Mouse (Mus musculus): Measurements from ENCODE around the gene Ybx3. TPM values are rescaled to one million over a fixed set of nuclear protein-coding genes. Genes with fewer than 3 reads are reported as not detected.
A peak's percentile ranks its signal among the peaks of the same experiment; 100 is the strongest.

Gene Ybx3
- polyA plus RNA-seq, 1 experiment from 2014 or later: 65.9 TPM

- no peak overlapping the region for H3K27ac ChIP-seq
- peak; percentile 80 for TF ChIP-seq CTCF (IDR thresholded peaks at IDR 0.05; ENCODE audit: low read depth)
- H3K27me3 ChIP-seq (ENCODE audit: insufficient read depth, low read length): no peaks in the 10 kb centered on the region
- no peaks in the 10 kb centered on the region for H3K9me3 ChIP-seq (replicated peaks; ENCODE audit: low read length)
- H3K9ac ChIP-seq (ENCODE audit: low read depth, low read length): no peak overlapping the region
- DNase-seq (ENCODE audit: low spot score) (peak; percentile 94), ATAC-seq (replicated peaks; ENCODE audit: low FRiP score, low read depth) (peak; percentile 74)
- H3K4me2 ChIP-seq (ENCODE audit: low read length): no peak overlapping the region
- H3K4me3 ChIP-seq (replicated peaks; ENCODE audit: low read depth, low read length): no peak overlapping the region
- H3K4me1 ChIP-seq (replicated peaks; ENCODE audit: insufficient read depth, low read length): no peaks in the 10 kb centered on the region
- no peaks in the 10 kb centered on the region for H3K36me3 ChIP-seq (ENCODE audit: insufficient read depth, low read length)
These were observed 30.5 kb upstream of the Ybx3 start for GRCm38 (mm10) chr6:131418770-131419169.

DNA sequence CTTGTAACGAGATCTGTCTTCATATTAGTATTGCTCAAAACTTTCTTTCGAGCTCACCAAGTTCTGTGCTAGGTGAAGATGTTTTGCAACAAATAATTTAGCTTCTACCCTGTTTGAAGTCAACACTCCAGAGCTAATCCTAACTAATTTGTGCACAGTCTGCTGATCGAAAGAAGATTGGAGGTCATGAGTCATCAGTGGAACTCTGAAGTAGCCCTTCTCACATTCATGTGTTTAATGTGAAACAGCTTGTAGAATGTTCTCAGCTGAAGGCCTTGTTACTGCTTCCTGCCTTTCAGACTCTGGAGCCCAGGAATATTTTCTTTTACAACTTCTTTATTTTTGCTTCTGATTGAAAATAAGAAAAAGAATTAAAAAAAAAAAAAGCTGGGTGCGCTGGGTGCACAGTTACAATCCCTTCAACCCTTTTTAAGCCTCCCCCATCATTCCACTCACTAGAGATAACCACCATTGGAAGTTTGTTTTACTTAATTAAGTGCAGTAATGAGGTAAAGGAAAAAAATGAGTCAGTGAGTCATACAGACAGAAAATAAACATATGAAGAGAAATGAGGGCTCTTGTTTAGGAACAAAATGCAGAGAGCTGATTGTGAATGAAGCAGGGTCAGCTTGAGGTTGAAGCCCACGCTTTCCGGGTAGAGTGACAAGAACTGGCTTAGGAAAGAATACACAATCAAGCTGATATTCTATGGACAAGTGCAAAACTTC lies 23.0 kb upstream of the Ybx3 start:
- ATAC-seq (replicated peaks; ENCODE audit: low FRiP score, low read depth): no peak

DNA sequence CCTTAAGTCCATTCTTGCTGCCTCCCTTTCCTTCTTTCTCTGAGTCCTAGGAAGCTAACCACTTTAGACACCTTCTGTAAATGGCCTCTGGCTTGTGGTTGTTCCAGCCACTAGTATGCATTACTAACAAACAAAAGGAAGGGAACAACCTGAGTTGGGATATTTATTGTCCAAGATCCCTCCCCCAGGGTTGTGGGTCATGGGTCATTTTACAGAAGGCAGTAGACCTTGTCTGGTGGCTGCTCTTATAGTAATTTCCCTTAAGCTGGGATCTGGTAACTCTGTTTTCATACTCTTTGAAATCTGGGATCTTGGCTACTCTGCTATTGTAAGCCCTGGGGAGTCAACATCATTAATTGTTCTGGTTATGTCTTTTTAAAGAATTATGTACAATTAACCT lies 18.7 kb upstream of the Ybx3 start:
- H3K27me3 ChIP-seq (ENCODE audit: insufficient read depth, low read length): no peaks in the 10 kb centered on the region
- no peaks in the 10 kb centered on the region for H3K36me3 ChIP-seq (ENCODE audit: insufficient read depth, low read length)
- no peak overlapping the region for H3K27ac ChIP-seq
- H3K4me2 ChIP-seq (ENCODE audit: low read length): no peak overlapping the region
- no peaks in the 10 kb centered on the region for H3K9me3 ChIP-seq (replicated peaks; ENCODE audit: low read length)
- no peak for TF ChIP-seq CTCF (IDR thresholded peaks at IDR 0.05; ENCODE audit: low read depth)
- H3K9ac ChIP-seq (ENCODE audit: low read depth, low read length): no peak overlapping the region
- ATAC-seq (replicated peaks; ENCODE audit: low FRiP score, low read depth) (peak; percentile 59; the same call in 1 of the 2 replicates), DNase-seq (ENCODE audit: low spot score) (peak; percentile 68)
- no peaks in the 10 kb centered on the region for H3K4me1 ChIP-seq (replicated peaks; ENCODE audit: insufficient read depth, low read length)
- H3K4me3 ChIP-seq (replicated peaks; ENCODE audit: low read depth, low read length): no peak overlapping the region

More for the DNA sequence above, 23.0 kb upstream of the Ybx3 start:
- Histone ChIP-seq H3K36me3 (ENCODE audit: insufficient read depth, low read length) (no peaks in the 10 kb centered on the region), H3K4me1 (replicated peaks; ENCODE audit: insufficient read depth, low read length) (no peaks in the 10 kb centered on the region), H3K4me2 (ENCODE audit: low read length) (no peak overlapping the region), H3K4me3 (replicated peaks; ENCODE audit: low read depth, low read length) (no peak overlapping the region), H3K9ac (ENCODE audit: low read depth, low read length) (no peak overlapping the region), H3K27me3 (ENCODE audit: insufficient read depth, low read length) (no peaks in the 10 kb centered on the region), H3K9me3 (replicated peaks; ENCODE audit: low read length) (no peaks in the 10 kb centered on the region), H3K27ac (0 out of 2 replicates have a peak overlapping the region, but pooled peaks have one; percentile 15)
- no peak for DNase-seq (ENCODE audit: low spot score)
- TF ChIP-seq CTCF (IDR thresholded peaks at IDR 0.05; ENCODE audit: low read depth): no peak
- 75% methylated on average over 6 of the region's 6 CpGs for WGBS

DNA sequence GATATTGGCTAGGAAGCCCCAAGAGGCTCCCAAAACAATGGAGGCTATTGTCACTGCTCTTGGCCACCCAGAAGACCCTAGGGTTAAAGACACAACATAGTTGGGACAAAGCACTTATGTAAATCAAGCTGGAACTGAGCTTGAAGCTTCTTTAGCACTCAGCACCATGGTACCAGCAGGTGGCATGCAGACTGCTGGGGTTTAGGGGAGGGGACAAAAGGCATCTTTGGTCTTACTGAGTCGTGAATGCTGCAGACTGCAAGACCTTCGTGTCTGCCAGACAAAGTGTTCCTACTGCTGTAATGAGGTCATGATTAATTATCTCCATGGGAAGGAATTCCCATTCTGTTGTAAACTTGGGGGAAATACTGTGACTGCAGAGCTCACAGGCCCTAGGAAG lies 17.6 kb upstream of the Ybx3 start:
- no peak overlapping the region for H3K4me3 ChIP-seq (replicated peaks; ENCODE audit: low read depth, low read length)
- no peak overlapping the region for H3K27ac ChIP-seq
- no peaks in the 10 kb centered on the region for H3K9me3 ChIP-seq (replicated peaks; ENCODE audit: low read length)
- H3K4me2 ChIP-seq (ENCODE audit: low read length): no peak overlapping the region
- ATAC-seq (replicated peaks; ENCODE audit: low FRiP score, low read depth): no peak
- TF ChIP-seq CTCF (IDR thresholded peaks at IDR 0.05; ENCODE audit: low read depth): no peak
- no peaks in the 10 kb centered on the region for H3K36me3 ChIP-seq (ENCODE audit: insufficient read depth, low read length)
- no peak overlapping the region for H3K9ac ChIP-seq (ENCODE audit: low read depth, low read length)
- 10% methylated on average over 2 of the region's 2 CpGs for WGBS
- H3K27me3 ChIP-seq (ENCODE audit: insufficient read depth, low read length): no peaks in the 10 kb centered on the region
- no peaks in the 10 kb centered on the region for H3K4me1 ChIP-seq (replicated peaks; ENCODE audit: insufficient read depth, low read length)
- no peak for DNase-seq (ENCODE audit: low spot score)

GRCm38 (mm10) chr6:131405174-131405573 lies 16.9 kb upstream of the Ybx3 start:
- no peak for TF ChIP-seq CTCF (IDR thresholded peaks at IDR 0.05; ENCODE audit: low read depth)
- ATAC-seq (replicated peaks; ENCODE audit: low FRiP score, low read depth) (no peak), DNase-seq (ENCODE audit: low spot score) (no peak)
- no peaks in the 10 kb centered on the region for H3K36me3 ChIP-seq (ENCODE audit: insufficient read depth, low read length)
- WGBS: 84% methylated on average over 4 of the region's 4 CpGs
- no peak overlapping the region for H3K4me3 ChIP-seq (replicated peaks; ENCODE audit: low read depth, low read length)
- H3K9me3 ChIP-seq (replicated peaks; ENCODE audit: low read length): no peaks in the 10 kb centered on the region
- H3K27me3 ChIP-seq (ENCODE audit: insufficient read depth, low read length): no peaks in the 10 kb centered on the region
- no peak overlapping the region for H3K4me2 ChIP-seq (ENCODE audit: low read length)
- no peak overlapping the region for H3K9ac ChIP-seq (ENCODE audit: low read depth, low read length)
- H3K27ac ChIP-seq: no peak overlapping the region
- no peaks in the 10 kb centered on the region for H3K4me1 ChIP-seq (replicated peaks; ENCODE audit: insufficient read depth, low read length)

- no peaks in the 10 kb centered on the region for H3K36me3 ChIP-seq (ENCODE audit: insufficient read depth, low read length)
- H3K27ac ChIP-seq: no peak overlapping the region
- WGBS: 82% methylated on average over 3 of the region's 3 CpGs
- no peak for TF ChIP-seq CTCF (IDR thresholded peaks at IDR 0.05; ENCODE audit: low read depth)
- no peak for DNase-seq (ENCODE audit: low spot score)
- no peak for ATAC-seq (replicated peaks; ENCODE audit: low FRiP score, low read depth)
- no peak overlapping the region for H3K9ac ChIP-seq (ENCODE audit: low read depth, low read length)
- no peaks in the 10 kb centered on the region for H3K4me1 ChIP-seq (replicated peaks; ENCODE audit: insufficient read depth, low read length)
- H3K9me3 ChIP-seq (replicated peaks; ENCODE audit: low read length): no peaks in the 10 kb centered on the region
- H3K4me3 ChIP-seq (replicated peaks; ENCODE audit: low read depth, low read length): no peak overlapping the region
- H3K4me2 ChIP-seq (ENCODE audit: low read length): no peak overlapping the region
- H3K27me3 ChIP-seq (ENCODE audit: insufficient read depth, low read length): no peaks in the 10 kb centered on the region
These were observed 16.0 kb upstream of the Ybx3 start for GRCm38 (mm10) chr6:131404260-131404659.

DNA sequence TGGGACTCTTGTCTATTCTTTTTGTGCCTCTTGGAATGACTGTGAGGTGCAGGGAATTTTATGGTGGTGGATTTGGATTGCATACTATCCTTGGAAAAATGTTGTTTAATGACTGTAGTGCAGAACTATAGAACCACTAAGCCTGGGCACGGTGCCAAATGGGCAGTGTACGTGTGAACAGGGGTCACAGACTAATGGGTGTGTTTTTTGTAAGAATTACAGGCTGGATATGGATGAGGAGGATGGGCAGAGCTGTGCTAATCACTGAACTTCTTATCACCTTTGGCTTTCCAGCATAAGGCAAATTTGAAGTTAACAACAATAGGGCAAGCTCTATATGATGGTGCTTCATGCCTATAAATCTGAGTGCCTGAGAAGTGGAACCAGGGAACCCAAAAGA lies 14.8 kb upstream of the Ybx3 start:
- DNase-seq (ENCODE audit: low spot score): no peak
- Histone ChIP-seq H3K36me3 (ENCODE audit: insufficient read depth, low read length) (no peaks in the 10 kb centered on the region), H3K27ac (no peak overlapping the region), H3K27me3 (ENCODE audit: insufficient read depth, low read length) (no peaks in the 10 kb centered on the region), H3K4me2 (ENCODE audit: low read length) (no peak overlapping the region), H3K4me1 (replicated peaks; ENCODE audit: insufficient read depth, low read length) (no peaks in the 10 kb centered on the region), H3K4me3 (replicated peaks; ENCODE audit: low read depth, low read length) (no peak overlapping the region), H3K9ac (ENCODE audit: low read depth, low read length) (no peak overlapping the region), H3K9me3 (replicated peaks; ENCODE audit: low read length) (no peaks in the 10 kb centered on the region)
- TF ChIP-seq CTCF (IDR thresholded peaks at IDR 0.05; ENCODE audit: low read depth): no peak
- ATAC-seq (replicated peaks; ENCODE audit: low FRiP score, low read depth): no peak
- 34% methylated on average over 2 of the region's 2 CpGs for WGBS

All from kidney, postnatal 0 days (tissue).